Mouse (Mus musculus) c-Kit-positive CD71-positive TER-119-positive erythroid progenitor cells, embryonic 14.5 days (primary cell): ENCODE measurements around the gene Ptprn2.

ENCODE experiments used
- DNase-seq: peaks from one replicate; pipeline ENCODE4 v3.0.0-alpha.2; 2013; ENCODE audit warnings: low spot score

Ptprn2 gene

DNA sequence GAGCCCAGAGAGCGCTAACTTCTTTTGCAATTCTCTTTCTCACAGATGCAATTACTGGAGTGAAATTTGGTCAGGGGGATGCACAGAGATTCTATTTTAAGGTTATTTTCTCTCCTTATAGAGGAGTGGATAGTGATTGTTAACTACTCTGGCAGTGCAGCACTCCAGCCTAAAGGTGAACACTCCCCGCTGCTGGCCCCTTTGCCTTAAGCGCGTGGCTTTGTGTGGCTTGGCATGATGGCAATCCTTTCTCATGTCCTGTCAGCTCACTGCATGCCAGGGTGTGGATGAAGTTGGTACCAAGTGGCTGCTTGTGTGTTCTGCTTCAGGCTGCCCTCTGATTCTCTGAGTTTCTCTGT lies 156.7 kb downstream of the Ptprn2 start:
- DNase-seq, result no peak

DNA sequence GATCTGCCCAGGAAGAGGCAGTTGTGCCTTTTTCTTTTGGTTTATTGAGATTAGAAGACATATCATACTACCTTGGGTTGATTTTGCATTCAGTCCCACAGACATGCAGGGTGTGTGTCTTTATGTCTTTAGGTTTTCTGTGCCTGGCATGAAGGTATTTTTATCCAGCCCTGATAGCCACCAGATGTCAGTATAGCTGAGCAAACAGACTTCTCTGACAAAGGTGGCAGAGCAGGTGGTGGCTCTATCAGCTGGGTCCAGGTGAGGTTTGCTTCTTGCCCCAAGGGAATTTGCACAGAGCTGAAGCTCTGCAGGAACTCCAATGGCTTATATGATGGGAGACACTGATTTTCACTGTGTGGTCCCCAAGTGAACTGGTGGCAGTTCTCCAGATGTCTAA lies 161.3 kb downstream of the Ptprn2 start:
- no peak for DNase-seq

DNA sequence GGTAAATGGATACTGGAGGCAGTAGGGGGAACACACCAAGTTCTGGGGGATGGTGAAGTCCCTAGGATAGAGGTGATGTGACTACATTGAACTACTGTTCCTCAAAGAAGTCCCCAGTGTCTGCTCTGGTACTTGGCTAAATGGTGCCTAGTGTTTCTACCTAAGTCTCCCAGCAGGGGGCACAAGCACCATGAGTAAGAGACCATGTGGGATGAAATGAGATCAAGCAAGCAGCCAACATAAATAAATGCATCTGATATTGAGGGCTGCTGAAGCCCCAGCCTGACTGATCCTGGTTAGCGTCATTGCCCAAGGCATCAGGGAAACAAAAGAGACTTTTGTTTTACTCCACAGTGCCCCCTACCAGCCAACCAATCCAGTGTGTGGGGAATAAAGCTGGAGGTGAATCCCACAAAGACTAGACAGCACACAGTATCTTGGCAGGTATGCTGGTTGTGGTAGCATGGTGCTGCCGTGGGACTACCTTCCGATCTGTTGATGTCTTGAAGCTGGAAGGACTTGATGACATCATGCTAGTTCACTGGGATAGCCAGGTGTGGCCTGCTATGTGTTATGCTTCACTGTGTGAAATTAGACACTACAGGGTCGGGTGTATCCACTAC lies 163.2 kb downstream of the Ptprn2 start:
- no peak for DNase-seq

DNA sequence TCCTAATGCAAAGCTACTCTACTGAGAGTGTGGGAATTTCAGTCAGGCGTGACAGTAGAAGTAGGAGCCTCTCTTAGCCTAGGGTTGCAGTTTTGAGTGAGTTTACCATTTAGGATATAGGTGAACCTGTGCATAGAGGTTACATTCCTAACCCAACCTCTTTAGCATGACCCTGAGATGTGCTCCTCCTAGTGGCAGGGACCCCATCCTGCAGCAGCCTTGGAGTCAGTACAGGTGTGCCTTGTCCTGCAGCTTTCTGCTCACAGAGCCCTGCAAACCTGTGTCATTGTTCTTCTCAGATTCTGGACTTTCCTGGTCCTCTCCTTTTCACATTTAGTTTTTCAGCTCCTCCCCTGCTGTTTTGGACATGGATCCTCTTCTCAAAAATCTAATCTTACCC lies 168.2 kb downstream of the Ptprn2 start:
- DNase-seq, result no peak

DNA sequence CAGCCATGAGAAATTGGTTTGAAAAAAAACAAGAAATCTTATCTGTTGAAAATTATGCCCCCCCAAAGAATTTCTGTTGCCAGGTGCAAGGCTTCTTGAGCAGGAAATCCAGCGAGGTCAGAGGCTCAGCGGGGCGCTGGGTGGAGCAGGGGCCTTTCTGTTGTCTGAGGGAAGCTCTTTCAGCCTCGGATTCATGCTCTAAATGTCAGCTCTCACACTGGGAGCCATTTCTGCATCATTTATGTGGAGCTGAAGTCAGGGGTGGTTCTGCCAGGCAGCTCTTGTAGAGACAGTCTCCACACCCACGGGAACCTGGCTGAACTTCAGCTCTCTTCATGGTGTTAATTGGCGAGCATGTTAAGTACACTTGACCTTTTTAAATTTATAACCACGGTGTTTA lies 174.6 kb downstream of the Ptprn2 start:
- DNase-seq, result no peak

DNA sequence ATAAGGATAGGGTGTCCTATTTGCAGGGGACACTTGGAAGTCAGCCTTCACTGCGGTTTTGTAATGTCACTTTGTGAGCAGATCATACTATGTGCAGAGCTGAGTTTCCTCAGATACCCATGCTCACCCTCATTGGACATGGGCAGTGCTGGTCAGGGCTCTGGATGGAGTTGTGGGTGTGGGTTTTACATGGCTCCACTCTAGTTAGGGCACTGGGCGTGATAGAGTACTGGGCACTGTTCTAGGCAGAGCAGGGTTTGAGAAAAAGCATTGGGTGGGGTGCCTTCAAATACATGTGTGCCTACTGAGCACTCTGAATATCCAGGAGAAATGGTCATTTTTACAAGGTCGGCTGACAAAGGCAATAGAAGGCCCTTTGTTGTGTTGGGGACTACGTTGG lies 175.5 kb downstream of the Ptprn2 start:
- DNase-seq, result no peak

DNA sequence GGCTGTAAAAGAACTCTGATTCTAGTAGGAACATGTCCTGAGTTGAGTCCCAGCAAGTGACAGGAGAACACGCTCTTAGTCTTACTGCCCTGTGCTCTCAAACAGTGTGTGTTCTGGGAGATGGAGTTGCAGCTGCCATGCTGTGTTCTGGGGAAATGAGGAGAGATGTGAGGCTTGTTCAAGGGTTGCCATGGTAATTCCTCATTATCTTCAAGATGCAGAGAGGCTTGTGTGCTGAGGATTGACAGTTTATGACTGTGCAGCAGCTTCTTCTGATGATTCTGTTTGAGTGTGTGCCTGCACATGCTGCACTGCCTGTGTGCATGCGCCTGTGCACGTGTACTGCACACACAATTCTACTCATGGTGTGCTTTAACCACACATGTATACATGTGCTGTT lies 192.2 kb downstream of the Ptprn2 start:
- DNase-seq, result no peak

DNA sequence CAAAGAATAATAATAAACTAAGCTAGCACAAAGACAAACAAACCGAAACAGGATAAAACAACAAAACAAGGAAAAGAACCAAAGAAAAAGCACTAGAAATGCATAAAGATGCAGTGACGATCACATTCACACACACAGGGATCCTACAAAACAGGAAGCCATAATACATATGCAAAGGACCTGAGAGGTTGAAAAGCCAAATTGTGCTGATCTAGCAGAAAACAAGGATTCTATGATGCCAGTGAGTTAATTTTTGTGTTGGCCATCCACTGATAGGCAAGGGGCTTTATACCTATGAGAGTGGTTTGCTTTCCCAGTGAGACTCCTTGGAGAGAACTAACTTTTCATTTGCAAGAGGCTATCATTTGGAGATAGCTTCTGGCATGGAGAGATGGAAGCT lies 204.3 kb downstream of the Ptprn2 start:
- DNase-seq, result no peak

DNA sequence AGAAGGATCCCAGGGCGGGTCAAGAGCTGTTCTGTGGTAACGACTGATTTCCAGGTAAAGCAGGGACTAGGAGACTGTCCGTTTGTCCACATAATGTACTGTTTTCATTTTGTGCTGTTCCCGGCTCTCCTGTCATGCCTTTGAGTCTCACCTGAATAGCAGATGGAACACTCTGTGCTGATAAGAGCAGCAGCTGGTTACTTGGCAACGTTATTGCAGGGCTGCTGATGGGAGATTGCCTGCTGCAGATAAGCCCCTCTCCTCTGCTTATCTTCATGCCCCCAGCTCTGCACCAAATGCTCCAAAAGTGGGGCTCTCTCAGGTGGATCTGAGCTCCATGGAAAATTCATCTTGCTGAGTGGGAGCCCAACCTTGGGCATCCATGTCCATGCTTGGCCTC lies 224.0 kb downstream of the Ptprn2 start:
- no peak for DNase-seq

DNA sequence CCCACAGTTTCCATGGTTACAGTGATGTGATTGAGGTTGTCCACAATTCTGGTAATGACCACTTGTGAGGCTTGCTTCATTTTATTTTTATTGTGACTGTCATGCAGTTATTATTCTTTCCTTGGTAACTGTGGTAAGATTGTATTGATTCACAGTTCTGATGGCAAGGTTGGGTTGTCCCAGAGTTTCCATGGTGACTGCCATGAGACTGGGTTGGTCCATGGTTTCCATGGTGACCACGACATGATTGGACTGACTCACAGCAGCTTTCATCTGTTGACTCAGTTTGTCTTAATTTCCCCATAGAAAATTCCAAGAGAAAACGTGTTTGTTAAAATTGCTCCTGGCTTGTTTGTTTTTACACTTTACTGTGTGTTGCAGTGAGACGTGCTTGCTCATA lies 225.2 kb downstream of the Ptprn2 start:
- DNase-seq, result no peak

DNA sequence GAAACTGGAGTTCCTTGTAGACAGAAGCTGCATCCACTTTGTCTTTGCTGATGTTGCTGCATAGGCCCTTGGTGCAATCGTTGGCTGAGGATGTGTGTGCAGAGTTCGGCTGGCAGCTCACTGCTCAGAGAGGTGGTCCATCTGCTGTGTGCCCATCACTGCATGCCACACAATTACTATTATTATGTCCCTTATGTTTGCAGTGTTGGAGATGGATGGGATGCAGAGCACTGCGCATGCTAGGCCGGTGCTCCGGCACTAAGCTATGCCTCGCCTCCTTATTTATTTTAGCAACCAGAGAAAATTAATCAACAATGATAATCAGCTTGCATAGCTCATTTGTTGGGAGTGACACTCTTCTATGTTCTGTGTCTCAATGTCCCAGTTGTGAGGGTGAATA lies 225.6 kb downstream of the Ptprn2 start:
- DNase-seq, result no peak

DNA sequence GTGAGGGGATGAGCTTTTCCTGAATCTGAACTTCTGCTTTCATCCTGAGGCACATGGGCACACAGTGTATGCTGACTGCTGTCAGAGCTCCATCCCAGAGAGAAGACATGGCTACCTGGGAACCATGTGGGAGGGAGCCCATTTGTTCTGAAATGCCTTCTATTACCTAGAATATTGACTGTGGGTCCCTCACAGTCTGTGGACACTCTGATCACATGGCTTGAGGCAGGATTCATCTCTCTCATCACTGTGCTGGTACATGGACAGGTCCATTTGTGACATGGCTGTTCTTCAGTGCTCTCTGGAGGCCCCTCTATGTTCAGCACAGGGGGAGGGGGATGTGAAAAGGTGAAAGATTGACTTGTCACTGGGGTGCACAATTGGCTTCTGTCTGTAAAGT lies 227.6 kb downstream of the Ptprn2 start:
- no peak for DNase-seq

DNA sequence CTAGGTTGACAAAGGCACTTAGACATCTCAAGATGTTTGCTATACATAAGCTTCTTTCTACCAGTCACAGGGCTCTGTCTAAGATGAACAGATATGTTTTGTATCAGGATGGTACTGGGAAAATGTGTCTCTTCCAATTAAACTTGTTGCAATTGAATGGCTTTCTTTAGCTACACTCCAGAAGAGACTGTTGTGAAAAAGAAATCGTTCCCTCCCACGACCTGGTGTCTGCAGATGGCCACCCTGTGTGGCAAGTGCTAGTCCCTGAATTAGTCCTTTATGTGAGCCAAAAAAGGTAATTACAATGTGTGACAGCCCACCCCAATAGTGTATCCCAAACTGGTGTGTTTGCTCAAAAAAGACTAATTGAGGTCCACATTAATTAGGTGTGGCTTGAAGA lies 235.5 kb downstream of the Ptprn2 start:
- no peak for DNase-seq

DNA sequence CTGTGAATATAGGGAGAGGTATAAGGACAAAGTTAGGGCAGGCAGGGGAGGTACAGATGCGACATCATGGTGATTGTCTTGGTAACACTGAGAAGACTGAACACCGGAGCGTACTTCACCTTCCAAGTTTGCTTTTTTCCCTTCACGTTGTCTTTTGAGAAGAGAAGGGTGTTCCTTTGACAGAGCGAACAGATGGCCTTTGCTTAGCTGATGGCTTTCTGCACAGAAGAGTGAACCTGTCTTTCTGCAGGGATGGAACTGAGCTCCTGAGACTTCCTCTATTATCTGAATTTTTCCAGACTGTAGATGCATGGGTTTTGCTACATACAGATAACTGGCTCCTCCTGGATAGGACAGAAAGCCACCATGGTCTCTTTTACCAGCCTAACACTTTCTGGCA lies 254.6 kb downstream of the Ptprn2 start:
- DNase-seq, result no peak

DNA sequence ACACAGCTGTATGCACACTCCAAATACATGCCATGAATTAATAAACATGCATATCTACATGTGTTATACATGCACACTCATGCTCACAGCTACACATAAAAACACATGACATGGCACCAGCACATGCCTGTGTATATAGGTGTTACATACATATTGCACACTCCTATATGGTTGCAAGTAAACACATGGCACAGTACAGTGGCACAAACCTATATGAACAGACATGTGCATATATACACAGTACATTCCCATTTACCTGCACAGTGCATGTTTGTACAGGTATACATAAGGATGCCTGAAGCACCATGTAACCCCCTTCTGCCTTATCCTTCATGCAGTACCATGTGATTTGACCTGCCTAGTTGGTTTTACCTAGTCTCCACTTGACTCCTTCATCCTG lies 255.8 kb downstream of the Ptprn2 start:
- DNase-seq, result no peak

DNA sequence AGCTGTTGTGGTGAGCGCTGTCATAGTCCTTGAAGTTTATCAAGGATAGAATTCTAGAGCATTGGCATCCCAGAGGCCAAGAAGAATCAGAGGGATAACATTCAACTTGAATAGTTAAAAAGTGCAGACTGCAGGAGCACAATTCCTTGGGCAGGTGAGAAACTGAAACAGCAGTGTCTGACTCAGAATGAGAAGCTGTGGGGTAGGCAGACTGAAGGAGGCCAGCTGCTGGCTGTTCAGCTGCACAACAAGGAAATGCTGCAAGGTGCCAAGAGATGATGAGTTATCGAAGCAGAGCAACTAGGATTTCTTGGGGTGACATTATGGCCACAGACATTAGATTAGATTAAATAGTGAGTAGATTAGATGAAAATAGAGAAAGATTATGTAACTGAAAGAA lies 260.9 kb downstream of the Ptprn2 start:
- DNase-seq, result no peak

DNA sequence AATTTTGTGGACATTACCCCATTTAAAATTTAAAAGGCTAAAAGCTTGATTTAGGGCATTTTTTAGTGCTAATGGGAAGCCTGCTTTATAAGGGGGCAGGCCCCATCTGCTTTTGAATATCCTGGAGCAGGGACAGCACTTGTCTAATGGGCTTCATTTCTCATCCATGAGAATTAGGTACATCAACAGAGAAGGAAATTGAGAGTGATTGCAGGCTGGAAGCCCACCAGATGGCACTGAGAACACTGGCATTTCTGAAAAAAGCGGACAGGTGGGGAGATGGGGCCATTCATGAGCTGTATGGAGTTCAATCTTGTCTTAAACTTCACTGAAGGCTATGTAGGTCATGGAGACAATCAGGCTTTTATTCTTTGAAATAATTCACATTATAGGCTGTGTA lies 267.3 kb downstream of the Ptprn2 start:
- DNase-seq, result no peak

DNA sequence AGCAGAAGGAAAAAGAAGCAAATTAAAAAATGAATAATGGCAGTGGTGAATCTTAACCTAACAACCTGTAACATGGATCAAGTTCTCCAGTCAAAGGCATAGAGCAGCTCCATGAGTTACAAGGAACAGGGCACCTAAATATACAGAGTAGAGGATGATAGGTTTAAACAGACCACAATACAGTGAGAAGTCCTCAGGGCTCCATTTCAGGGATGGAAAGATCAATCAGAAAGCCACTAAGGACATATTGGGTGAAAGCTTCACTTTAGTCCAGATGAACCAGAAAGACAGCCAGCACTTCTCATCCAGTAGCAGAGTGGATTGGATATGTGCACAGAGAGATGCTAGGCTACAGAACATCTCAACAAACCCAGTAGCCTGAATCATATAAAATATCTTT lies 278.4 kb downstream of the Ptprn2 start:
- no peak for DNase-seq

DNA sequence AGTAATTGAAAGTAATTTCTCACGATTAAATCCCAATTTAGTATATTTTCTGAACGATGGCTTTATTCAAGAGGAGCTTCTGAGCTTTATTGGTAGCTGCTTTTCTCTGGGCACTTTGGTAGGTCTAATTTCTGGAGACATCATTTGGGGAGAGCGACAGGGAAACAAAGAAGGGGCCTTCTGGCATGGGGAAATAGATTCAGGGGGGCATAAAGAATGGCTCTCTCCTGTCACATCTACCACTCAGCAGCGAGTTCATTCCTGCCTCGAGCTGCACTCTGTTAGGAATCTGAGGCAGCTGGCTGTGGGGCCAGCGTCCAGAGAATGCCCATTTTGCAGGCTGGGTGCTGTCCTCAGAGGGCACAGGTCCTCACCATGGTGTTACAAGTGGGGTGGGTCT lies 285.4 kb downstream of the Ptprn2 start:
- no peak for DNase-seq

DNA sequence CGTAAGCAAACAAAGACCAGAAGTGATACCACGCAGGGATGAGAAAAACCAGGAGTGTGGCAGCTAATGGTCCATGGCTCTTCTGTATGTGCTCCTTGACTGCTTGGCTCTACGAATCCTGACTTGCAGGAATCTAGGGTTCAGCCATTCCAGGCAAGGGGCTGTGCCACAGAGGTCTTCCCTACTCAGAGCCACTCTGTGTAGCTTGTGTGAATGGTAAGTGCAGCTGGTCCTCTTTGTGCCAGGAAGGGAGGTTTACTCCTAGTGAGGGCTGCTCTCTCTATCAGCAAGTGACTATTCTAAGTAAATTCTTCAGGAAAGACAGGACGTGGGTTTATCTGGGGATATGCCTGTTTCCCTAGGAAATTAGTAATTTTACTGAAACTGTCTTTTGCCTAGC lies 286.0 kb downstream of the Ptprn2 start:
- DNase-seq, result no peak

DNA sequence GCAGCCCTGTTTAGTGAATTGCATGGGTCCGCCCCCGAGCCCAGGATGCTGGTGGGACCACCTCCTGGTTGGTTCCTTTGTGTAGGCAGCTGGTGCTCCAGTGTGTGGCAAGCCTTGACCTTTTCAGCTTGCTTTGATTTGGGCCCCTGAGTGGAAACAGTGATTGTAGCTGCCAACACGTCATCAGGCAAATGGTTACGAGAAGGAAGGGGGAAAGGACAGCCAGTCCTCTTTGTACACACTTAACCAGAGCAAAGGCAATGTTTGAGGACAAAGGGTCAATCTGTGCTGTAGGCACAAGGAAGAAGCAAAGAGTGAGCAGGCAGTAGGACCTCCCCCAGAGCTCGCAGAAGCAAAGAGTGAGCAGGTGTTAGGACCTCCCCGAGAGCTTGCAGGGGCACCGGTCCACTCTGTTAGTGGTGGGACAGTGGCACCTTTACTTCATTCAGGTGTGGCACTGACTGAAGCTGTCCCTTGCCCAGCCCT lies 286.6 kb downstream of the Ptprn2 start:
- no peak for DNase-seq

DNA sequence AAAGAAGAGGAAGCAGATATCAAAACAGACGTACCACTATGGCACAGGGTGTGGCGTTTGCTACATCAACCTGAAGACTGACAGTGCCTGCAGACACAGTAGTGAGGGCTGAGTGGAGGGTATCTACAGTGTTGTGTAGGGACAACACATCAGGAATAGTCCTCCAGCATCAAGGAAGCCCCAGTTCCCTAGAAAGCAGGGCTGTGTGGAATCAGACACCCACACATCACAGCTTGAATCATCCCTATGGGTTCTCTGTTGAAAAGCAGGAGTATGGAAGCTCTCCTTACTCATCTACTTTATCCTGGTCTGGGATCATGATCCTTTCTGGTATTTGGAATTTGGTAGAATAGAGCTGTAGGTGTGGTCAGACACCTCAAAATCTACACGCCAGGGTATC lies 287.8 kb downstream of the Ptprn2 start:
- no peak for DNase-seq

DNA sequence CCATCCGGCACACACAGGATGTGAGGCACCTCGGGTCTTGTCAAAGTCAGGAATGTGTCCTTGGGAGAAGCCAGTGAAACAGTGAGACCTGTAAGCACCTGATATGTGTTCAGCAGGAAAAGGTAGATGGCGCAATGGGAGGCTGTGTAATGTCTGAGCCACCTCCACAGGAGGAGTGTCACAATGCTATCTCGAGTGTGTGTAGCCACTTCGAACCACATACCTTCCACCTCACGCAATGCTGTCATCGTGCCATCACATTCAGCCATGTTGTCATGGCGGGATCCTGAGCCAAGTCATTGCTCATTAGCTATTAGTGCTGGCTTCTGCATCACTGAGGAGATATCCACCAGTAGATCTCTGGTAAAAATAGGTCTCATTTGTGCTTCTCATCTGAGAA lies 290.9 kb downstream of the Ptprn2 start:
- no peak for DNase-seq

DNA sequence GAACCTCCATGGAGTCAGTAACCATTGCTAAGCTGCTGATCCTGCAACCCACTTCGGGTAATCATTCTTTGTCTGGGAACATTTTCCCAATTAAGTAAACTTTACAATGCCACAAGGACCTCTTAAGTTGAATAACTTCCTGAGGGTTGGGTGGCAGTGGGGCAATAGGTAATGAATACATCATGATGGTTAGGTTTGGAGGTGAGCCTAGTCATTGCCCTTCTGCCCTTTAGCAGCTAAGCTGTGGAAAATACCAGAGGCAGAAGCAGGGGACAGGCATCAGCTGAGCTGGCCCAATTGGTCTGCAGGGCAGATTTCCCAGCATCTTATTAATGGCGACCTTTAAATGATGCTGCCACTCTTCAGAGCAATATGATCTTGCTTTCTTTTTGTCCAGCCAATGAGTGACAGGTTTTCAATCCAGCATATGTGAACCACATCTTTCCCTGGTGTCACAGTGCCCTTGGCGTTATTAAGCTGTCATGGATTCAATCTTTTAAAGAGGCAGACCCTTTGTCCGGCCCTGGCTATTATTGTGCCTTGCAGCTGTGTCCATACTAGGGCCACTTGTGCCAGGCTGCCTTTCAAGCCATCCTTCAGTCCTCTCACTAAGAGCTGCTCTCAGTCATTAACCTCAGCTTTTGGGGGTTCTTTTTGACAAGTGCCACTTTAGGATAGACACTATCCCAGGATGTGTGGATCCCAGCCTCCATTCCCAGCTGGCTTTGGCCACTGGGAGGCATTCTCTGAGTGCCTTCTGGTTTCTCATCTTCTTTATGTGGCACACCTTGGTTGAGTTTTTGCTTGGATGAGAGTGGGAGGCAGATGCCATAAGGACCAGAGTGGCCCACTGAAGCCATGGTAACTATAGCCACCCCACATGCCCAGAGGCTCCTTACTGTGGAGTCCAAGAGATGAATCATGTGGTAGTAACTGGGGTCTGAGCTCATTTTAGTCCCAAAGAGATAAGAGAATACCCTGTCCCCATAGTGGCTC lies 292.9 kb downstream of the Ptprn2 start:
- DNase-seq, result no peak
